ENCODE assay signal across 8 mouse cellular contexts in the genomic region with DNA sequence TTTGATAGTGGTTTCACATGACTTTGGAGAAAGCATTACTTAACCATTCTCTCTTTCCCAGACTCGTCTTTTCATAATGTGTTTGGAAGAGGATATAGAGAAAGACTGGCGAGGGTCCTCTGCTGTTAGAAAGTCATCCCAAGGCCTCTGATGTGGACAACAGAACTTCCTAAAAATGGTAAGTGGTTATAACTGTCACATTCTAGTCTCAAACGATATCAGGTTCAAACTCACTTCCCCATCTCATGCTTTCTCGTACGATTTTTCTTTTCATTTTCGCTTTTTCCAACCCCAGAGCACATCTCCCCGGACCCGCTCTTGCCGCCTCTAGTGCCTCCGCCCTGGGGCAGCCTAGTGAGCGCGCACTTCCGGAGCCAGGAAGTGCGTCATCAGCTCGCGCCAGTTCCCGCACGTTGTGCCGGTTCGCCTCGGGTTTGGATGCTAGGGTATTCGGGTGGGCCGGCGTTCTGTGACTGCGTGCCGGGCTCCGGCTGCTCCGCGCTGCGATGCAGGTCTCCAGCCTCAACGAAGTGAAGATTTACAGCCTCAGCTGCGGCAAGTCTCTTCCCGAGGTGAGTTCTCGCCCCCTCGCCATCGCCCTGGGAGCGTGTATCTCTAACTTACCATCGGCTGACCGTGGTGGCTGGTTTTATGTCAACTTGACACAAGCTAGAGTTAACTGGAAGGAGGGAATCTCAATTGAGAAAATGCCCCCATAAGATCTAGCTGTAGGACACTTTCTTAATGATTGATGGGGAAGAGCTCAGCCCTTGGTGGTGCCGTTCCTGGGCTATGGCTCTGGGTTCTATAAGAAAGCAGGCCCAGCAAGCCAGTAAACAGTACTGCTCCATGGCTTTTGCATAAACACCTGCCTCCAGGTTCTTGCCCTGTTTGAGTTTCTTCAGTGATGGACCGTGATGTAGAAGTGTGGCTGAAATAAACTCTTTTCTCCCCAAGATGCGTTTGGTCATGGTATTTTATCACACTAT. TPM values are rescaled to one million over a fixed set of nuclear protein-coding genes. Genes with fewer than 3 reads are reported as not detected.
A peak's percentile ranks its signal among the peaks of the same experiment; 100 is the strongest.
DNase-seq lines count a peak whose midpoint lies in the region; ATAC-seq and TF ChIP-seq lines count a peak whose summit lies in the region.

A gene (plus strand): TSS at position 411 of the 989 bp plus-strand sequence.

- no peak for TF ChIP-seq RAD21 in CH12.LX (IDR thresholded peaks at IDR 0.05; ENCODE audit: low read depth, low read length)

- no peak within 1 kb of the TSS for H3K27ac ChIP-seq in CH12.LX (ENCODE audit: insufficient read depth, low read depth)
- peak within 1 kb of the TSS; percentile 50; the same call in 1 of the 2 replicates for H3K27ac ChIP-seq in forebrain, embryonic 12.5 days
- peak within 1 kb of the TSS; percentile 59 for H3K27ac ChIP-seq in liver, postnatal 0 days (ENCODE audit: low read depth)
- H3K27ac ChIP-seq in neural tube, embryonic 14.5 days (ENCODE audit: low read depth, low read length): 0 out of 2 replicates have a peak within 1 kb of the TSS, but pooled peaks have one; percentile 39

- whole genome bisulfite sequencing in forebrain, embryonic 12.5 days: under 1% methylated on average over 42 of the region's 42 CpGs
- WGBS in large intestine, adult 2 months: under 1% methylated on average over 42 of the region's 42 CpGs
- under 1% methylated on average over 42 of the region's 42 CpGs for WGBS in liver, postnatal 0 days (ENCODE audit: insufficient replicate concordance)
- WGBS in neural tube, embryonic 14.5 days: under 1% methylated on average over 42 of the region's 42 CpGs

- dilution Hi-C loops in CH12.LX (cut with MboI; ENCODE audit: extremely low pct_ligation_motif_present, extremely low pct_unique_long_range_greater_than_20kb, low sequenced_read_pairs): no loop called here

- no peaks in the 10 kb centered on the region for H3K9me3 ChIP-seq in CH12.LX (replicated peaks; ENCODE audit: low read length)
- H3K9me3 ChIP-seq in forebrain, embryonic 12.5 days: no peaks in the 10 kb centered on the region
- H3K9me3 ChIP-seq in liver, postnatal 0 days (ENCODE audit: low read length): no peaks in the 10 kb centered on the region
- no peaks in the 10 kb centered on the region for H3K9me3 ChIP-seq in neural tube, embryonic 14.5 days (ENCODE audit: control insufficient read depth, low read length)

- intact Hi-C loops in heart, postnatal 10 days (cut with DNase I): loop anchor here (5.0 kb wide), 1 partner anchor 81 kb away; a partner anchor contains a TSS

- no peak for TF ChIP-seq EP300 in CH12.LX (IDR thresholded peaks at IDR 0.05; ENCODE audit: low read length)
- TF ChIP-seq EP300 in liver, postnatal 0 days (IDR thresholded peaks at IDR 0.05; ENCODE audit: low read depth): no peak

- no peaks in the 10 kb centered on the region for H3K27me3 ChIP-seq in CH12.LX (replicated peaks)
- no peaks in the 10 kb centered on the region for H3K27me3 ChIP-seq in forebrain, embryonic 12.5 days
- H3K27me3 ChIP-seq in liver, postnatal 0 days (ENCODE audit: insufficient read depth, low read length): no peaks in the 10 kb centered on the region
- H3K27me3 ChIP-seq in neural tube, embryonic 14.5 days (ENCODE audit: control insufficient read depth, insufficient read depth, low read length): no peaks in the 10 kb centered on the region

- H3K79me2 ChIP-seq in CH12.LX (replicated peaks; ENCODE audit: control insufficient read depth, extremely low read depth, insufficient read depth, poor library complexity, severe bottlenecking): peaks cover 25% of the 10 kb centered on the region

- no peak for TF ChIP-seq CTCF in CH12.LX (conservative IDR thresholded peaks at IDR 0.05 in 1 of 2, IDR thresholded peaks at IDR 0.05 in 1 of 2; ENCODE audit: low read depth in 2 of 2, low read length in 2 of 2)
- peak; percentile 1; the same call in 1 of the 2 replicates for TF ChIP-seq CTCF in liver, postnatal 0 days (IDR thresholded peaks at IDR 0.05; ENCODE audit: low read depth)

- peaks cover 6 to 26% of the 10 kb centered on the region in 2 experiments; a peak in 2 of 4 replicates for H3K4me1 ChIP-seq in CH12.LX (ENCODE audit: control insufficient read depth in 1 of 2, insufficient read depth in 2 of 2)
- peaks cover 16% of the 10 kb centered on the region for H3K4me1 ChIP-seq in forebrain, embryonic 12.5 days
- H3K4me1 ChIP-seq in liver, postnatal 0 days (ENCODE audit: insufficient read depth): peaks cover 12% of the 10 kb centered on the region
- peaks cover 13% of the 10 kb centered on the region; the same call in 1 of the 2 replicates for H3K4me1 ChIP-seq in neural tube, embryonic 14.5 days (ENCODE audit: control insufficient read depth, insufficient read depth, low read length)

- in situ Hi-C loops in CH12.LX (cut with MboI; ENCODE audit: low pct_ligation_motif_present, low pct_unique_long_range_greater_than_20kb, low sequenced_read_pairs): no loop called here

- peak within 1 kb of the TSS; percentile 99 for H3K4me2 ChIP-seq in CH12.LX (ENCODE audit: insufficient read depth, low read depth, poor library complexity, severe bottlenecking)
- peak within 1 kb of the TSS; percentile 82 for H3K4me2 ChIP-seq in forebrain, embryonic 12.5 days
- peak within 1 kb of the TSS; percentile 90 for H3K4me2 ChIP-seq in liver, postnatal 0 days (ENCODE audit: low read depth, low read length)
- peak within 1 kb of the TSS; percentile 93 for H3K4me2 ChIP-seq in neural tube, embryonic 14.5 days (ENCODE audit: low read depth, low read length)

- H3K36me3 ChIP-seq in CH12.LX (replicated peaks in 1 of 2; ENCODE audit: control insufficient read depth in 1 of 2, insufficient read depth in 1 of 2, low read length in 1 of 2): peaks cover 15 to 39% of the 10 kb centered on the region in 2 experiments
- peaks cover 14% of the 10 kb centered on the region for H3K36me3 ChIP-seq in forebrain, embryonic 12.5 days (replicated peaks)
- peaks cover 10% of the 10 kb centered on the region for H3K36me3 ChIP-seq in liver, postnatal 0 days (replicated peaks; ENCODE audit: insufficient read depth, low read length)
- H3K36me3 ChIP-seq in neural tube, embryonic 14.5 days (ENCODE audit: control insufficient read depth, insufficient read depth, low read length): peaks cover 8% of the 10 kb centered on the region; the same call in 1 of the 2 replicates

- peak; percentile 96 for TF ChIP-seq POLR2A in CH12.LX (IDR thresholded peaks at IDR 0.05; ENCODE audit: low read depth, low read length)

- peak within 1 kb of the TSS; percentile 85 to 97 (median 92) for H3K4me3 ChIP-seq in CH12.LX (replicated peaks in 1 of 3; ENCODE audit: low read depth in 2 of 3, low read length in 2 of 3, poor library complexity in 1 of 3)
- H3K4me3 ChIP-seq in forebrain, embryonic 12.5 days (replicated peaks): peak within 1 kb of the TSS; percentile 85
- peak within 1 kb of the TSS; percentile 92 for H3K4me3 ChIP-seq in liver, postnatal 0 days (ENCODE audit: low read depth, low read length)
- H3K4me3 ChIP-seq in neural tube, embryonic 14.5 days (ENCODE audit: low read depth, low read length): peak within 1 kb of the TSS; percentile 80

- peak; percentile 90 for DNase-seq in CH12.LX (ENCODE audit: extremely low read depth)
- peak; percentile 84 for DNase-seq in c-Kit-positive CD71-positive TER-119-negative erythroid progenitor cells, embryonic 14.5 days (ENCODE audit: low read depth)
- peak; percentile 89 to 92 for DNase-seq in heart, postnatal 10 days
- peak; percentile 65 for DNase-seq in large intestine, adult 2 months (ENCODE audit: low read depth, low spot score)
- DNase-seq in liver, postnatal 0 days: peak; percentile 92
- peak; percentile 94 for DNase-seq in testis, postnatal 10 days (ENCODE audit: low spot score)

- peak; percentile 97 for ATAC-seq in forebrain, embryonic 12.5 days (ENCODE audit: low FRiP score)
- ATAC-seq in liver, postnatal 0 days: peak; percentile 98
- ATAC-seq in neural tube, embryonic 14.5 days (ENCODE audit: low read depth): peak; percentile 98

- peak within 1 kb of the TSS; percentile 90 for H3K9ac ChIP-seq in CH12.LX (ENCODE audit: insufficient read depth, low read depth)
- peak within 1 kb of the TSS; percentile 75 for H3K9ac ChIP-seq in forebrain, embryonic 12.5 days
- peak within 1 kb of the TSS; percentile 81 for H3K9ac ChIP-seq in liver, postnatal 0 days (replicated peaks)
- peak within 1 kb of the TSS; percentile 33 for H3K9ac ChIP-seq in neural tube, embryonic 14.5 days (replicated peaks; ENCODE audit: low read depth, low read length)

TF ChIP-seq in CH12.LX, 34 proteins besides CTCF, POLR2A, EP300 and RAD21 (continues in another document):
- TF ChIP-seq MAX (IDR thresholded peaks at IDR 0.05; ENCODE audit: low read length) (peak; percentile 89; the same call in 1 of the 2 replicates), MXI1 (IDR thresholded peaks at IDR 0.05; ENCODE audit: low read depth, low read length) (peak; percentile 100), ETS1 (conservative IDR thresholded peaks at IDR 0.05; ENCODE audit: low read depth, low read length) (no peak), PAX5 (IDR thresholded peaks at IDR 0.05; ENCODE audit: low read length) (no peak), JUN (IDR thresholded peaks at IDR 0.05; ENCODE audit: insufficient read depth, low read depth, low read length) (no peak), TCF12 (IDR thresholded peaks at IDR 0.05; ENCODE audit: low read depth, low read length) (peak; percentile 75), ZC3H11A (IDR thresholded peaks at IDR 0.05; ENCODE audit: low read depth, low read length) (no peak), ZKSCAN1 (IDR thresholded peaks at IDR 0.05; ENCODE audit: borderline replicate concordance, low read depth, low read length) (no peak), E2F4 (IDR thresholded peaks at IDR 0.05; ENCODE audit: insufficient replicate concordance, low read depth, low read length) (peak; percentile 32; the same call in 1 of the 2 replicates), BHLHE40 (IDR thresholded peaks at IDR 0.05; ENCODE audit: low read depth, low read length) (no peak), SMC3 (IDR thresholded peaks at IDR 0.05; ENCODE audit: low read depth, low read length) (no peak), USF2 (conservative IDR thresholded peaks at IDR 0.05; ENCODE audit: low read depth, low read length) (no peak), POLR2AphosphoS2 (IDR thresholded peaks at IDR 0.05; ENCODE audit: low read depth, low read length) (no peak), ELF1 (IDR thresholded peaks at IDR 0.05; ENCODE audit: low read depth, low read length) (peak; percentile 82), NELFE (IDR thresholded peaks at IDR 0.05; ENCODE audit: low read depth, low read length) (peak; percentile 92)

RNA-seq across cellular contexts. Expression of the gene that starts here (rescaled TPM):
- total RNA-seq in CH12.LX (2012; rRNA removed) (10.9 and 14.4 TPM in 2 replicates), CH12.LX (2014; rRNA removed) (12.3 and 14.5 TPM in 2 replicates)
- 64.9 and 65.8 TPM in 2 replicates for polyA plus RNA-seq in CH12.LX (2012; ENCODE audit: insufficient read length, low read depth)
- 30.7 and 32.4 TPM in 2 replicates for polyA plus RNA-seq in forebrain, embryonic 12.5 days (2016; fragmentation: Nextera tagmentation; extraction: Ambion mirVana)
- total RNA-seq in heart, postnatal 10 days (2021): 1 to 10 TPM; 9.0 to 9.7 TPM
- polyA plus RNA-seq in large intestine, adult 2 months (2012; rRNA removed): 2.8 TPM in 2 replicates
- 4.4 and 5.3 TPM in 2 replicates for polyA plus RNA-seq in liver, postnatal 0 days (2015; fragmentation: Nextera tagmentation; extraction: Ambion mirVana)
- 19.8 and 23.2 TPM in 2 replicates for polyA plus RNA-seq in neural tube, embryonic 14.5 days (2014; fragmentation: Nextera tagmentation; extraction: Ambion mirVana)

Comparison
In these comparisons a context has a peak if more than half of its experiments do, and no peak if none do; other contexts are left out.
1. H3K9ac ChIP-seq: peak in every context shown above with its lines; median percentile 90 in CH12.LX; 81 in liver, postnatal 0 days; 75 in forebrain, embryonic 12.5 days; 33 in neural tube, embryonic 14.5 days.